Mouse (Mus musculus) small intestine, adult 2 months (tissue): ENCODE measurements around the gene Map3k11.

Experiments used
- CTCF ChIP-seq: fragments of 200-500 bp; IDR thresholded peaks from 2 replicates; pipeline ENCODE4 v1.5.1; 2012; ENCODE audit warnings: low read depth, mild to moderate bottlenecking, control low read depth, inconsistent platforms, low read length, moderate library complexity, mixed read lengths; ENCODE audit not compliant: insufficient replicate concordance, insufficient read length; ENCODE audit errors: extremely low read depth
- POLR2A ChIP-seq: fragments of 200-500 bp; IDR thresholded peaks from 2 replicates; pipeline ENCODE4 v1.6.1; 2012; ENCODE audit warnings: low read depth, mild to moderate bottlenecking, control low read depth, inconsistent platforms, low read length, moderate library complexity

- no peak for TF ChIP-seq CTCF
- no peak for TF ChIP-seq POLR2A
Measured at GRCm38 (mm10) chr19:5660942-5661751, 27.4 kb upstream of the Map3k11 start.
